Mouse (Mus musculus): Measurements from ENCODE around the gene Syp.

- no peak for TF ChIP-seq CTCF (IDR thresholded peaks at IDR 0.05; ENCODE audit: extremely low read depth, insufficient read depth, low read length)
- no peak for TF ChIP-seq POLR2A (IDR thresholded peaks at IDR 0.05; ENCODE audit: extremely low read depth, insufficient read depth, low read length)
Observed at GRCm38 (mm10) chrX:7673578-7674281, 35.5 kb downstream of the Syp start.
